Mouse (Mus musculus): ENCODE data around the gene Lsmem1.

The Lsmem1 gene

DNA sequence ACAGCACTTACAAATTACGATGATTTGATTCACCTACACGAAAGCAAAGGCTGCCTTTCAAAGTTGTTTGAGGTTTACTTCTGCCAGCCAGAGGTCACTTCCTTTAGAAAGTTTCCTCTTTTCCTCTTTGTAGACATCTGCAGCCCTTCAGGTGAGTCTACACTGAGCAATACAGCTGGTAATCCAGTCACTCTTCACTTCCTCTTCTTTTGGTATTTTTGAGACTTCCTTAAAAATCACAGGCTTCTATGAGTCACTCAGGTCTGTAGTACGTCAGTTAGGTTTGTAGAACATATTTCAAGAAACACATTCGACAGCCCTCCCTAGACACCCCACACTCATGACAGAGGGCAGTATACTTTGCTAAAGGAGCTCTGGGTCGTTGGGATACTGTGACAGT is 58.6 kb downstream of the Lsmem1 start:
- DNase-seq (ENCODE audit: extremely low read depth, low read depth): peak; percentile 18

GRCm38 (mm10) chr12:40139484-40140245 is 59.6 kb downstream of the Lsmem1 start:
- no peak for DNase-seq (ENCODE audit: extremely low read depth, low read depth)

DNA sequence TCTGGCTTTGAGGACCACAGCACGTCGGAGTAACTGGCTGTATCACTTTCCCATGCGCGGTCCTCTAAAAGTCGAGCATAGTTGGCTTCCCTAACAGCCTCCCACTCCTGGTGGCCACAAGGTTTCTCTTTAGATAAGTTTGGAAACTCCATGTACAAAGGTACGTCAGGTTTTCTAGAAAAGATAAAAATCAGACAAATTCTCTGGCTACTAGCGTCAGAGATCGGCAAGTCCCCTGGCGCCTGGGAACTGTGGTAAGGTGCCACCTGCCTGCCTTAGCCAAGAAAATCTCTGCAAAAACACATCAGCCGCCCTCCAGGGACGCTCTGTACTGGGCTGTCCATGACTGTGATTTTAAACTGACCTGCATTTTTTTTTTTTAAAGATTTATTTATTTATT is 64.8 kb downstream of the Lsmem1 start:
- DNase-seq (ENCODE audit: extremely low read depth, low read depth): no peak

DNA sequence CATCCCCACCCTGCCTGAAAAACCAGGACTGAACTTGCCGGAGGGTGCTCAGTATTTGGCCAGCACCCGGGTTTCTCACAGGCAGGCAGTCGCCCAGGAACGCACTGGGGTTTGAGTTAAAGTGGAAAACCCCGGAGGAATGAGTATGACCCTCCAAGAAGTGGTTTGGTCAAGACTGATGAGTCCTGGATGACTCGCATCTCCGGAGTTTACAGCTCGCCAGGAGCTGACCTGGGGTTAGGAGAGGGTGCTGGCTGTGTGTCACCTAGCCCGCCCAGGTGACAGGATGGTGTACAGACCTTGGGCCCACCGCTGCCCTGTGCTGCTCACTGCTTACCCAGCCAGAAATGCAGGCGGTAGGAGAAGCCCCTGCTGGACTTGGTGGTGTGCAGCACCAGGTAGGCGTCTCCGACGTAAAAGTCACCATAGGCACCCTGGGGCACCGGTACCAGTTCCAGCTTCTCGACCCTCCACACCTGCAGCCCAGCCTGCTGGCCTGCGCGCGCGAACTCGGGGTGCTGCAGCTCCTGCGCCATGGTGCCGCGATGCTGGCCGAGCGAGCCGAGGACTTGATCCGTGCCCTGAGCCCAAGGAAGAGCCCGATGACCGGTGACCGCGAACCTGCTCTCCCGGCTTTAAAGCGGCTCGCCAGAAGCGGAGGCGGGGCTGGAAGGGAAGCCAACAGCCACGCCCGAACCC is 65.6 kb downstream of the Lsmem1 start, which contains the start of gene Scin:
TSS of gene Scin (minus strand) at position 656 of the 699 bp plus-strand sequence.
- no peak for DNase-seq (ENCODE audit: extremely low read depth, low read depth)

DNA sequence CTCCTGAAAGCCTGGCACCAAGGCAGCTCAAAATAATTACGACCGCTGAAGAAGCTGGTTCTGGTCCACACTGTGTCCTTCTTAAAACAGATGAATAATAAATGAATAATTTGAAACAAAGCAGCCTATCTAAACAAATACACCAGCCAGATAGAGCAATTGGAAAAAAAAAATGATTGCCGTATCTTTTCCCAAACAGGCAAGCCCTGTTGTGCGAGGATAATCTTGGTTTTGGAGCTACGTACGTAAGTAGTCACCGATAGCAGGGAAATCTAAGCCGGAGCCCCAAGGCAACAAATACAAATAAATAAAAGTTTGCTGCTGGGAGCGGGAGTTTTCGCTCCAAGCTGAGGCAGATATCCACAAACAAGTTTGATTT is 66.1 kb downstream of the Lsmem1 start:
- no peak for DNase-seq (ENCODE audit: extremely low read depth, low read depth)
